Mouse (Mus musculus) hindbrain, embryonic 11.5 days (tissue): ENCODE data around the gene Zfp704. TPM values are rescaled to one million over a fixed set of nuclear protein-coding genes. Genes with fewer than 3 reads are reported as not detected.
A peak's percentile ranks its signal among the peaks of the same experiment; 100 is the strongest.

Experiments used
- ATAC-seq: fragments of 200-750 bp; cut with Nextera tagmentation; 2 replicates; pipeline ENCODE4 v1.8.0; 2017; ENCODE audit warnings: mild to moderate bottlenecking, moderate TSS enrichment, moderate library complexity; ENCODE audit not compliant: low FRiP score
- DNase-seq: peaks from one replicate; pipeline ENCODE4 v3.0.0-alpha.2; 2015; ENCODE audit warnings: low spot score
- H3K27ac ChIP-seq: fragments of 300-500 bp; sonication (generic); 2 replicates; pipeline ENCODE4 v1.5.1; 2014; ENCODE audit warnings: mild to moderate bottlenecking, low read depth, low read length
- H3K27me3 ChIP-seq: fragments of 300-500 bp; sonication (generic); 2 replicates; pipeline ENCODE4 v1.6.1; 2014; ENCODE audit warnings: mild to moderate bottlenecking, low read length, moderate library complexity, mixed read lengths; ENCODE audit not compliant: control insufficient read depth, insufficient read depth
- H3K36me3 ChIP-seq: fragments of 300-500 bp; sonication (generic); 2 replicates; pipeline ENCODE4 v1.6.1; 2014; ENCODE audit warnings: mild to moderate bottlenecking, low read length, moderate library complexity, mixed read lengths; ENCODE audit not compliant: control insufficient read depth, insufficient read depth
- H3K4me1 ChIP-seq: fragments of 300-500 bp; sonication (generic); replicated peaks from 2 replicates; pipeline ENCODE4 v1.6.1; 2014; ENCODE audit warnings: low read length, mixed read lengths; ENCODE audit not compliant: control insufficient read depth, insufficient read depth
- H3K4me2 ChIP-seq: fragments of 300-500 bp; sonication (generic); replicated peaks from 2 replicates; pipeline ENCODE4 v1.6.1; 2014; ENCODE audit warnings: mild to moderate bottlenecking, low read depth, low read length
- H3K4me3 ChIP-seq: fragments of 300-500 bp; sonication (generic); 2 replicates; pipeline ENCODE4 v1.5.1; 2014; ENCODE audit warnings: low read depth, low read length
- H3K9ac ChIP-seq: fragments of 300-500 bp; sonication (generic); 2 replicates; pipeline ENCODE4 v1.6.1; 2014; ENCODE audit warnings: low read depth, low read length
- H3K9me3 ChIP-seq: fragments of 300-500 bp; sonication (generic); 2 replicates; pipeline ENCODE4 v1.6.1; 2016; ENCODE audit warnings: low read length; ENCODE audit not compliant: control insufficient read depth
- WGBS: fragments of 180-500 bp; shearing (Covaris S2); extraction: QIAGEN DNeasy Blood & Tissue Kit; methylation state at CpG from one replicate; pipeline ENCODE4 v1.1.7; 2014; 5-methylcytosine and 5-hydroxymethylcytosine counted together
- polyA plus RNA-seq: library from polyadenylated mRNA; unstranded; fragments of >200 nt; fragmentation: Nextera tagmentation; extraction: Ambion mirVana; gene quantifications from 2 replicates; pipeline ENCODE4 v1.2.1, GENCODE M21; 2014

The Zfp704 gene
- polyA plus RNA-seq, 1 experiment from 2014 or later: 7.9 TPM

- Histone ChIP-seq H3K9ac (no peak overlapping the region), H3K9me3 (no peaks in the 10 kb centered on the region), H3K4me1 (peaks cover 8% of the 10 kb centered on the region), H3K4me2 (no peak overlapping the region), H3K4me3 (no peak overlapping the region), H3K36me3 (no peaks in the 10 kb centered on the region), H3K27me3 (no peaks in the 10 kb centered on the region), H3K27ac (no peak overlapping the region)
- no peak for ATAC-seq
- DNase-seq: no peak
- 91% methylated on average over 7 of the region's 7 CpGs for WGBS
Measured at GRCm38 (mm10) chr3:9604941-9605340, 4.9 kb downstream of the Zfp704 start.

- Histone ChIP-seq H3K4me3 (no peak overlapping the region), H3K9me3 (no peaks in the 10 kb centered on the region), H3K27me3 (no peaks in the 10 kb centered on the region), H3K27ac (no peak overlapping the region), H3K4me2 (no peak overlapping the region), H3K9ac (no peak overlapping the region), H3K4me1 (peaks cover 8% of the 10 kb centered on the region), H3K36me3 (no peaks in the 10 kb centered on the region)
- DNase-seq (no peak), ATAC-seq (no peak)
- 91% methylated on average over 4 of the region's 4 CpGs for WGBS
Measured at GRCm38 (mm10) chr3:9603866-9604265, 6.0 kb downstream of the Zfp704 start.

- ATAC-seq (no peak), DNase-seq (no peak)
- Histone ChIP-seq H3K27ac (no peak overlapping the region), H3K9ac (no peak overlapping the region), H3K27me3 (no peaks in the 10 kb centered on the region), H3K4me1 (no peaks in the 10 kb centered on the region), H3K4me3 (no peak overlapping the region), H3K4me2 (no peak overlapping the region), H3K36me3 (no peaks in the 10 kb centered on the region), H3K9me3 (no peaks in the 10 kb centered on the region)
- WGBS: 83% methylated on average over 6 of the region's 6 CpGs
Measured at GRCm38 (mm10) chr3:9600577-9600976, 9.3 kb downstream of the Zfp704 start.

- DNase-seq: no peak
- no peak overlapping the region for H3K4me3 ChIP-seq
- WGBS: 86% methylated on average over 11 of the region's 11 CpGs
- no peak for ATAC-seq
- H3K9ac ChIP-seq: no peak overlapping the region
- H3K27me3 ChIP-seq: no peaks in the 10 kb centered on the region
- H3K27ac ChIP-seq: no peak overlapping the region
- H3K4me1 ChIP-seq: no peaks in the 10 kb centered on the region
- no peaks in the 10 kb centered on the region for H3K9me3 ChIP-seq
- no peaks in the 10 kb centered on the region for H3K36me3 ChIP-seq
- H3K4me2 ChIP-seq: no peak overlapping the region
Measured at GRCm38 (mm10) chr3:9599738-9600410, 10.0 kb downstream of the Zfp704 start.

- WGBS: 89% methylated on average over 3 of the region's 3 CpGs
- Histone ChIP-seq H3K9me3 (no peaks in the 10 kb centered on the region), H3K27me3 (no peaks in the 10 kb centered on the region), H3K9ac (no peak overlapping the region), H3K27ac (no peak overlapping the region), H3K36me3 (no peaks in the 10 kb centered on the region), H3K4me2 (no peak overlapping the region), H3K4me1 (no peaks in the 10 kb centered on the region), H3K4me3 (no peak overlapping the region)
- ATAC-seq (no peak), DNase-seq (no peak)
Measured at GRCm38 (mm10) chr3:9598061-9598460, 11.8 kb downstream of the Zfp704 start.

GRCm38 (mm10) chr3:9594457-9594856 is 15.4 kb downstream of the Zfp704 start:
- no peaks in the 10 kb centered on the region for H3K9me3 ChIP-seq
- DNase-seq: no peak
- no peaks in the 10 kb centered on the region for H3K4me1 ChIP-seq
- H3K4me3 ChIP-seq: no peak overlapping the region
- no peak overlapping the region for H3K27ac ChIP-seq
- ATAC-seq: no peak
- H3K9ac ChIP-seq: no peak overlapping the region
- no peaks in the 10 kb centered on the region for H3K27me3 ChIP-seq
- WGBS: 80% methylated on average over 7 of the region's 7 CpGs
- no peak overlapping the region for H3K4me2 ChIP-seq
- H3K36me3 ChIP-seq: no peaks in the 10 kb centered on the region

- Histone ChIP-seq H3K36me3 (no peaks in the 10 kb centered on the region), H3K9me3 (no peaks in the 10 kb centered on the region), H3K27ac (no peak overlapping the region), H3K4me2 (no peak overlapping the region), H3K4me3 (no peak overlapping the region), H3K9ac (no peak overlapping the region), H3K4me1 (no peaks in the 10 kb centered on the region), H3K27me3 (no peaks in the 10 kb centered on the region)
- DNase-seq (no peak), ATAC-seq (0 out of 2 replicates have a peak, but pooled peaks have one; percentile 27)
- 82% methylated on average over 2 of the region's 2 CpGs for WGBS
Measured at GRCm38 (mm10) chr3:9593832-9594231, 16.1 kb downstream of the Zfp704 start.

GRCm38 (mm10) chr3:9591416-9592110 is 18.3 kb downstream of the Zfp704 start:
- ATAC-seq (no peak), DNase-seq (no peak)
- Histone ChIP-seq H3K4me2 (no peak overlapping the region), H3K27ac (no peak overlapping the region), H3K4me1 (no peaks in the 10 kb centered on the region), H3K4me3 (no peak overlapping the region), H3K27me3 (no peaks in the 10 kb centered on the region), H3K36me3 (no peaks in the 10 kb centered on the region), H3K9me3 (no peaks in the 10 kb centered on the region), H3K9ac (no peak overlapping the region)
- 93% methylated on average over 8 of the region's 8 CpGs for WGBS

- no peaks in the 10 kb centered on the region for H3K36me3 ChIP-seq
- H3K4me1 ChIP-seq: no peaks in the 10 kb centered on the region
- H3K27me3 ChIP-seq: no peaks in the 10 kb centered on the region
- no peak overlapping the region for H3K27ac ChIP-seq
- WGBS: 94% methylated on average over 4 of the region's 4 CpGs
- no peaks in the 10 kb centered on the region for H3K9me3 ChIP-seq
- DNase-seq (no peak), ATAC-seq (no peak)
- no peak overlapping the region for H3K4me3 ChIP-seq
- no peak overlapping the region for H3K4me2 ChIP-seq
- H3K9ac ChIP-seq: no peak overlapping the region
Measured at GRCm38 (mm10) chr3:9588635-9589034, 21.2 kb downstream of the Zfp704 start.
